Mouse (Mus musculus) ES-E14 (cell line): Measurements from ENCODE around the gene Mff. TPM values are rescaled to one million over a fixed set of nuclear protein-coding genes. Genes with fewer than 3 reads are reported as not detected.

Source experiments
- DNase-seq: peaks from one replicate; pipeline ENCODE4 v3.0.0-alpha.2; 2013; ENCODE audit warnings: low read depth, low spot score
- H3K27ac ChIP-seq: 2 replicates; pipeline ENCODE4 v1.5.1; 2012; ENCODE audit warnings: low read depth, mild to moderate bottlenecking, low read length, moderate library complexity, mixed read lengths; ENCODE audit not compliant: poor library complexity, insufficient read depth, severe bottlenecking
- H3K36me3 ChIP-seq: 2 replicates; pipeline ENCODE4 v1.6.1; 2012; ENCODE audit warnings: mild to moderate bottlenecking, low read length, moderate library complexity, mixed read lengths; ENCODE audit not compliant: control insufficient read depth, poor library complexity, insufficient read depth, severe bottlenecking
- H3K4me1 ChIP-seq, 2 experiments: fragments of 150-350 bp in 1 of 2; sonication (generic) in 1 of 2; 2 replicates each; pipeline ENCODE4 v1.6.1; 2012; ENCODE audit warnings: low read length in 2 of 2, mild to moderate bottlenecking in 1 of 2, mixed read lengths in 1 of 2; ENCODE audit not compliant: control insufficient read depth in 2 of 2, insufficient read depth in 2 of 2, poor library complexity in 1 of 2
- H3K4me3 ChIP-seq, 2 experiments: fragments of 150-350 bp in 1 of 2; sonication (generic) in 1 of 2; 2 replicates each; pipeline ENCODE4 v1.5.1; 2012; ENCODE audit warnings: low read length in 2 of 2, low read depth in 1 of 2, mild to moderate bottlenecking in 1 of 2, mixed read lengths in 1 of 2; ENCODE audit not compliant: insufficient read depth in 1 of 2, poor library complexity in 1 of 2, severe bottlenecking in 1 of 2
- H3K9ac ChIP-seq: 2 replicates; pipeline ENCODE4 v1.6.1; 2012; ENCODE audit warnings: low read depth, mild to moderate bottlenecking, low read length, mixed read lengths; ENCODE audit not compliant: poor library complexity, insufficient read depth, severe bottlenecking
- H3K9me3 ChIP-seq: fragments of 150-350 bp; sonication (generic); 2 replicates; pipeline ENCODE4 v1.6.1; 2012; ENCODE audit warnings: low read depth, mild to moderate bottlenecking, low read length; ENCODE audit not compliant: control insufficient read depth, insufficient read depth
- CHD2 ChIP-seq: IDR thresholded peaks from 2 replicates; pipeline ENCODE4 v1.6.1; 2014; ENCODE audit warnings: mild to moderate bottlenecking, low read depth, low read length, inconsistent platforms
- HCFC1 ChIP-seq: IDR thresholded peaks from 2 replicates; pipeline ENCODE4 v1.6.1; 2012; ENCODE audit warnings: low read length, inconsistent platforms, borderline replicate concordance; ENCODE audit not compliant: insufficient read depth
- MAFK ChIP-seq: IDR thresholded peaks from 2 replicates; pipeline ENCODE4 v1.6.1; 2014; ENCODE audit warnings: mild to moderate bottlenecking, low read depth, low read length, inconsistent platforms; ENCODE audit not compliant: insufficient read depth
- ZC3H11A ChIP-seq: IDR thresholded peaks from 2 replicates; pipeline ENCODE4 v1.6.1; 2012; ENCODE audit warnings: low read depth, mild to moderate bottlenecking, inconsistent platforms, low read length, borderline replicate concordance
- ZNF384 ChIP-seq: IDR thresholded peaks from 2 replicates; pipeline ENCODE4 v1.6.1; 2012; ENCODE audit warnings: low read depth, low read length, inconsistent platforms
- in situ Hi-C, 2 experiments: fragments of 600-800 bp; cut with MboI; formaldehyde crosslinking; loops; one replicate each; pipeline ENCODE4 v1.15.1; 2025; ENCODE audit warnings: low sequenced_read_pairs in 2 of 2, inconsistent platforms in 1 of 2; ENCODE audit not compliant: unreplicated experiment in 2 of 2
- total RNA-seq: library from RNA; depleted of rRNA; stranded (reverse); fragments of 300-350 nt; gene quantifications from 2 replicates; pipeline ENCODE4 v1.2.3, GENCODE M21; 2012; rRNA removed

Mff gene
- total RNA-seq, 1 experiment, result 70.4 TPM

- TF ChIP-seq MAFK (no peak), CHD2 (no peak), ZC3H11A (no peak), ZNF384 (no peak), HCFC1 (no peak)
- Histone ChIP-seq H3K36me3 (no peaks in the 10 kb centered on the region), H3K4me1 (no peaks in the 10 kb centered on the region), H3K9me3 (no peaks in the 10 kb centered on the region), H3K9ac (no peak overlapping the region), H3K4me3 (no peak overlapping the region), H3K27ac (no peak overlapping the region)
- in situ Hi-C loops, result no loop called here
- DNase-seq, result no peak
Measured at GRCm38 (mm10) chr1:82798922-82799321, 74.2 kb downstream of the Mff start.

GRCm38 (mm10) chr1:82801105-82801783, 76.6 kb downstream of the Mff start:
- Histone ChIP-seq H3K9me3 (no peaks in the 10 kb centered on the region), H3K27ac (no peak overlapping the region), H3K4me1 (no peaks in the 10 kb centered on the region), H3K9ac (no peak overlapping the region), H3K36me3 (no peaks in the 10 kb centered on the region), H3K4me3 (no peak overlapping the region)
- in situ Hi-C loops, result loop anchor here (10.0 to 25.0 kb wide), 2 partner anchors 184 to 186 kb away; no protein-coding TSS in a partner anchor
- TF ChIP-seq MAFK (no peak), ZC3H11A (no peak), HCFC1 (no peak), CHD2 (no peak), ZNF384 (no peak)
- DNase-seq, result no peak

Other genes starting within 250 kb of the Mff start
- gene Col4a4, start 138.0 kb upstream of the Mff start, total RNA-seq, result 0.04 and 0.16 TPM in 2 replicates
- gene Col4a3, start 138.0 kb upstream of the Mff start, total RNA-seq, result not detected in 2 replicates
- gene Tm4sf20, start 43.6 kb downstream of the Mff start, total RNA-seq, result not detected in 2 replicates
- gene Gm47791, start 46.4 kb downstream of the Mff start, total RNA-seq, result not detected in 2 replicates
- gene Agfg1, start 114.6 kb downstream of the Mff start, total RNA-seq, result 46.1 and 66.6 TPM in 2 replicates
- gene A030005L19Rik, start 188.4 kb downstream of the Mff start, total RNA-seq, result 0.80 and 0.95 TPM in 2 replicates
- gene A030014E15Rik, start 200.0 kb downstream of the Mff start, total RNA-seq, result not detected in 2 replicates
- not detected in 2 replicates for gene Gm6217, start 206.5 kb downstream of the Mff start, total RNA-seq
- gene A030003K21Rik, start 218.5 kb downstream of the Mff start, total RNA-seq, result not detected in 2 replicates
- gene Gm7544, start 231.1 kb downstream of the Mff start, total RNA-seq, result not detected in 2 replicates
- not detected in 2 replicates for gene Gm47955, start 235.4 kb downstream of the Mff start, total RNA-seq